Mouse (Mus musculus): ENCODE measurements around the gene Tns1.
"Not testable (repeated sequence)": the region's sequence is repeated elsewhere in the genome, so short reads cannot be mapped to it uniquely, and the experiment has no call there.

The Tns1 gene

DNA sequence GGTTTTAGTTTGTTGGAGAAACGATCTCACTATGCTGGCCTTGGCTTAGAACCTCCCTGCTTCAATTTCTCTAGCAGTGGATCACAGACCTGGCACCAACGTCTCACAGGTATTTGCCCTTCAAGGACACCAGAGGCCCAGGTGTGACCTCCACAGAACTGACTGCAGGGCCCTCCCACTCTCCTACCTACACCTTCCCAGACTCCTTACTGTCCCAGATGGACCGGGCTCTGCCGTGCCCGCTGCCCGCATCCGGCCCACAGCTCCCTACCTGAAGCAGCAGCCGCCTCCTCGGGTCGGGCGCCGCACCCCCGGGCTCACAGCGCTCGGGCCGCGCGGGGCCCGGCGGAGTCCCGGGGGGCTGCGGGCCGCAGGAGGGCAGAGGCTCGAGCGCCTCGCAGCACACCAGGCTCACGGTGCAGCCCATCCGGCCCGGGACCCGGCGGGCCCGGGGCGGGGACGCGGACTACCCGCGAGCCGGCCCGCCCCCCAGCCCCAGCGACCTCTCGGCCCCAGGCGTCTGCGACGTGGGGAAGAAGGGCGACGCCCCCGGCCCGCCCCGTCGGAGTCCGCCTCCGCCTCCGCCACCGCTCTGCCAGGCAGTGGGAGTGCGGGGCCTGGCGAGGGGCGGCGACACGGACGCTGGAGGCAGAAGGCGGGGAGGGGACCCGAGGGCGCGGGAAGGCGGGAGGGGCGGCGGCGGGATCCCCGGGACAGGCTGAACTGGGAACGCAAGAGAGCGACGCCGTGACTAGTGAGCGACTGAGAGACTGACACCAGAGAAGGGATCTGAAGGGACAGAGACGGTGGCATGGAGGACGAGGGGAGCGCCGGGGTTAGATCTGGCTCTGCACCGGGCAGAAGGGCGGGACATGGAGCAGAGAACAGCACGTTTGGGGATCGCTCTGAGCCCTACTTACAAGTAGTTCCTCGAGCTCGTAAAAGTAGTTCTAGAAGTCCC lies at the start of gene Tns1:
Gene Tns1 (minus strand): TSS at position 429 of the 961 bp plus-strand sequence.
- peak; percentile 5 to 21 for DNase-seq (ENCODE audit: low spot score in 2 of 2)

DNA sequence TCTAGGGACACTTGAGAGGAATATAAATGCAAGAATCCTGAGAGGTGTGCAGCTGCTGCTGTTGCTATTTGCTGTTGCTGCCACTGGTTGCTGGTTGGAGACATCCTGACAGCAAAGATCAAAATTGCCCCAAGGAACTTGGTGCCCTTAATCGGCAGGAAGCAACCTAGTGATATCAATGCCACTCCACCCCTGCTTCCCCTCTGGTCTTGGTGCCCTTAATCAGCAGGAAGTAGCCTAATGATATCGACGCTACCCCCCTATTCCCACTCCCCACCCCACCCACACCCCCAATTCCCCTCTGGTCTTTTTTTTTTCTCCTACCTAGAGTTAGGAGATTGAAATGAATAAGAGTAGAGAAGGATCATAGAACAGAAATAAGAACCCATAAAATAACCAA lies 48.5 kb upstream of the Tns1 start:
- DNase-seq (ENCODE audit: low spot score in 2 of 2), result no peak

DNA sequence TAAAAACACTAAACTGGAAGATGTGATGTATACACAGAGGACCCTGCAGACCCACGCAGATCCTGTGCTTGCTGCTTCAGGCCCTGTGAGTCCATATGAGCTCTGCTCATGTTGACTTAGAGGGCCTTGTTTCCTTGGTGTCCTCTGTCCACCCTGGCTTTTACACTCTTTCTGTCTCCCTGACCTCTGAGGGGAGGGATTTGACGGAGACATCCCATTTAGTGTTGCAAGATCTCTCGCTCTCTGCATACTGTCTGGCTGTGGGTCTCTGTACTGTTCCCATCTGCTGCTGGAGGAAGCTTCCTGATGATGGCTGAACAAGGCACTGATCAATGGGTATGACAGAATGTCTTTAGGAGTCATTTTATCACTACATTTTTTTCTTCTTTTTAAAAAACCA lies 45.5 kb upstream of the Tns1 start:
- no peak for DNase-seq (ENCODE audit: low spot score in 2 of 2)

DNA sequence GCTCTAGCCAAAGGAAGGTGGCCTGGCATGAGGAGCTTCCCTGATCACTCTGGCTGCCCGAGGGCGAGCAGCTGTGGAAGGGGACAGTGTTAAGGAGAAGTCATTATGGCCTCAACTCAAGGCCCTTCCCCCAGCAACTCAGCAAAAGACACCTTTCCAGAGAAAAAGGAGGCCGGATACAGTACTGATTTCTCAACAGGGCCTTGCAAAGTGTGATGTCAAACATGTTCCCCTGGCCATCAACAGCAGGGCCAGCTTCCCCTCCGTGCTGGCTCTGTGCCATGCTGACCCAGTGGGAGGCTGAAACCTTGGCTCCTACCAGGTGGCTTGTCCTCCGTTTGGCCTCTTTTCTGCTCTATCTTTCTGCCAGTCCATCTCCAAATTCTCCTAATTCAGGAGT lies 42.9 kb upstream of the Tns1 start:
- DNase-seq (ENCODE audit: low spot score in 2 of 2), result no peak

DNA sequence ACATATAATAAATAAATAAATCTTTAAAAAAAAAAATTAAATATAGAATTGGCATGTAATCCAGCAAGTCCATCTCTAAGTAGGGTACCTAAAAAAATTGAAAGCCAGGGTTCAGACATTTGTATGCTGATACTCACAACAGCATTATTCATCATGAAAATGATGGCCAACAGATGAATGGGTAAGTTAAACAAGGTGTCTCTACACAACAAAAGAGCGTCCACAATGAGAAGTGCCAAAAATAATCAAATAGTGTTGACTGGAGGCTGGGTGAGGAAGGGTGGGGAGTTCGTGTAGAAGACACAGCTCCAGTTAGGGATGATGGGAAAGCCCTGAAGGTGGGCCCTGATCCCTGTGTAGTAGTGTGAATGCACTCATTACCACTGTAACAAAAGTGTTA lies 35.8 kb upstream of the Tns1 start:
- no peak for DNase-seq (ENCODE audit: low spot score in 2 of 2)

GRCm38 (mm10) chr1:74159613-74160012 lies 35.4 kb upstream of the Tns1 start:
- not testable (repeated sequence) for DNase-seq (ENCODE audit: low spot score in 2 of 2)

DNA sequence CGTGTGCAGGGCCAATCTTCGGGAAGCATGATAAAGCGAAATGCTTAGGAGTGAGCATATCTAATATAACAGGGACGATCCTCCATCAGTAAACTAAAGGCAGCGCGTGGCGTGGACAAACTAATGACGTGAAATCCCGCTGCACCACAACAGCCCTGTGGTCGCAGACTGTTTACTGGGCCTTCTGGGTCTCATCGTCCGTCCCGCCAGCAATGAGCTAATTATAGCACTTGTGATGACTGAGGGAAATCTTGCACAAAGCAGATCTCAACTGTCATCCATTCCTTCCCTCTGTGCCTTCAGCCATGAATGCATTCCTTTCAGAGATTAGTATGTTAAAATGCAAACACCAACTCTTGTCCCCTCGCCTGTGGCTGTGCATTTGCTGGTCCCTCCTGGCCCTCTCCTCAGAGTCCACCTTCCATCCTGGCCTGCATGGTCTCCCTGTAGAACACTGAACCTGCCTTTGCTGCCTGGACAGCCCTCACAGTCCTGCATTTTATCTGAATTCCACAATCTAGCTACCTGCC lies 32.2 kb upstream of the Tns1 start:
- no peak for DNase-seq (ENCODE audit: low spot score in 2 of 2)

- no peak for DNase-seq (ENCODE audit: low spot score in 2 of 2)
Measured at GRCm38 (mm10) chr1:74155435-74156012, 31.3 kb upstream of the Tns1 start.

GRCm38 (mm10) chr1:74153461-74154184 lies 29.4 kb upstream of the Tns1 start, which contains the start of gene Cxcr2:
Cxcr2 (plus strand) TSS chr1:74153989.
- no peak for DNase-seq (ENCODE audit: low spot score in 2 of 2)

GRCm38 (mm10) chr1:74151091-74151490 lies 26.8 kb upstream of the Tns1 start:
- no peak for DNase-seq (ENCODE audit: low spot score in 2 of 2)

DNA sequence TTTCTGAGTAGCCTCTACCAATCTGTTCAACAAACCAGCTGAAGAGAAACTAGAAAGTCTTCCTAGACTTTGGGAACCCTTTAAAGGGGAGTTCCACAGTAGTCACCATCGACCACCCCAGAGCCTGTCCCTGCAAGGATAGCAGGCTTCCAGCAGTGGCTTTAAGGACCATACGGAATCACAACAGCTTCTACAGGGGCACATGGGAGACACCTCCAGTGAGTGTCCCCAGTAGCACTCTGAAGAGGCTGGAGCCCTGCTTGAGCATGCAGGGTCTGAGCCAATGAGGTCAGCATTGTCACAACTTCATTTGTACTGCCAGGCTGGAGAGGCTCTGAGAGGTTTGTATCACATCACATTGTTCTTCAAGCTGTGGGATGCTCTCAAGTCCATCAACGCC lies 25.9 kb upstream of the Tns1 start:
- DNase-seq (ENCODE audit: low spot score in 2 of 2), result no peak

DNA sequence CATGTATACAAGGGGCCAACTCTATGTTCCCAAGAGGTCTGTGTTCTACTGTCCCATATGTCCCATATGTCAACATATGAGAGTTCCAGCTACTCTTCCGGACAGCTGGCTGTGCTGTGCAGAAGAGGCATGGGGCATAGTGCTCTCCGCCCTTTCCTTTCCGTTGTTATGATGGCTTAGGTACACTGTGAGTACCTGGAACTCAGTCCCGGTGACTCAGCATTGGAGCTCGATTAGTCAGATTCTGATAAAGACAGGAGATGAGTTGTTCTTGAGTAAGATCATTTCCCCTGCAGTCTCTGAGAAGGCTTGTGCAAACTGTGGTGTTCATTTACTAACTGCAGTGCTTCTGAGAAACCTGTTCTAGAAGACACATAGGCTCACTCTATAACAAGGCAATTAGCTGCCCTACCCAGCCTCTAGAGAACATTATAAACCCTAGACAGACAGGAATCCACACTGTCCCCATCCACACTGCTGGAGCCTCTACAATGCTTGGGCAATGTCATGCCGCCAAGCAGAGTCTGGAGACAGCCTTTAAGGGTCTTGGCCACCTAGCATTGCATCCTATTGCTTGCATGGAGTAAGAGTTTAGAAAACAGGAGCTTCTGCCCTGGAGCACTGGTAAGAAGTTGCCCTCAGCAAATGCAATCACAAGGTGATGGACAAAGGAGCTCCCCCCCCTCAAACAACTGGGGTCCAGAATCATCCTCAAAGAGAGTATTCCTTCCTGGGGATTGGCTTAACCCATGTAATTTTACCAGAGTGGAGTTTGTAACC lies 25.0 kb upstream of the Tns1 start:
- DNase-seq (ENCODE audit: low spot score in 2 of 2), result no peak

GRCm38 (mm10) chr1:74141781-74142180 lies 17.5 kb upstream of the Tns1 start:
- DNase-seq (ENCODE audit: low spot score in 2 of 2), result no peak

- DNase-seq (ENCODE audit: low spot score in 2 of 2), result no peak
Measured at GRCm38 (mm10) chr1:74139415-74139814, 15.2 kb upstream of the Tns1 start.

GRCm38 (mm10) chr1:74135326-74135950 lies 11.2 kb upstream of the Tns1 start:
- no peak for DNase-seq (ENCODE audit: low spot score in 2 of 2)

DNA sequence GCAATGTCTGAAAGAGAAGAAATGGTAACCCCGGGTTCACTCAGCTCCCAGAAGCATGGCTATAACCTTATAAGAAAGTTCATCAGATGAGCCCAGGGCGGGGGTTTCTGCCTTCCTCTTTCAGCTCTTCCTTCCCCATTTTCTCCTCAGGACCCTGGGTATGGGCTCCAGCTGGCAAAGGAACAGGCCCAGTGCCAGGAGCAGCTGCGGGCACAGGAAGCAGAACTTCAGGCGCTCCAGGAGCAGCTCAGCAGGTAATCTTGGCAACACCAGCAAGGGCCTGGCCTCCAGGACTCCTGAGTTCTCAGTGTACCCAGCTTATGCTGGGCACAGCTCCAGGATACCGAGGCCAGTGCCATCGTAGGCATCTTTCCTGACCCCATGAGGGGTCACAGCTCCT lies 9.7 kb upstream of the Tns1 start:
- DNase-seq (ENCODE audit: low spot score in 2 of 2), result no peak

DNA sequence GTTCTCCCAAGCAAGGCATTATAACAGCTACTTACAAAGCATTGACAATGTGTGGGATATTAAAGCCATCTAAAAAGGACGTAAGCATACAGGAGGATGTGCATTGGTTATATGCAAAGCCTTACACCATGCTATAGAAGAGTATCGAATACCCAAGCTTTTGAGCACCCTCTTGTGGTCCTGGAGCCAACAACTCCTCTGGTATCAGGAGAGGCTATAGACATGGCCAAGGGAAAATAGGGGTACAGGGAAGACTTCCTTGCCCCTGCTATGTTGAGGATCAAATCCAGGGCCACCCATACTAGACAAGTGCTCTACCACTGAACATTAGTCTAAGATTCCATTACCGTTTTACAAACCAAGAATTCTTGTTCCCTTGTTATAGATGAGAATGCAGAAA lies 7.8 kb upstream of the Tns1 start:
- DNase-seq (ENCODE audit: low spot score in 2 of 2), result no peak

GRCm38 (mm10) chr1:74130883-74131659 lies 6.8 kb upstream of the Tns1 start:
- no peak for DNase-seq (ENCODE audit: low spot score in 2 of 2)

DNA sequence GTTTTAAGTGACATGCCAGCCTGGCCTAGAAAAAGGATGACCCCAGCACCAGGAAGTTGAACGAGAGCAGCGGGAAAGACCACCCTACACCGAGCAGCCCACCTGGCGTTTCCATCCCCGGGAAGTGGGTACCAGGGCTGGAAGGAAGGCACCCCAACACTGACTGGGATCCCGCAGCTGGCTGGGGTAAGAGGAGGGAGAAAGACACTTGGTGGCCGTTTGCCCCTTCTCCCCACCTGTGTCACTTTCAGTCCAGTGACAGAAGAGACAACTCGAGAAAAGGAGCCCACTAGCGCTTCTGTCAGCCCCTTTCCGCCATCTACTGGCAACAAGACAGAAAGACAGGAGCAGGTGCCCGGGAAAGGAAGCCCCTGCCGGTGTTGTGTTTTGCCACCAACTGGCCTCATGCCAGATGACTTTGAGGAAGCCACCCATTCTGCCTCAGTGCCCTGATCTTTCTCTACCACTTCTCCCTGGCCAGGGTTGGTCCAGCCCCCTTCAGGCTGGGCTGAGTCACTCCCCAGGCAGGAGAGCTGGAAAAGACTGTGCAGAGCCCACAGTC lies 823 bp upstream of the Tns1 start, which contains the start of gene Rufy4:
Gene Rufy4 (plus strand): TSS at position 551 of the 562 bp plus-strand sequence.
- DNase-seq (ENCODE audit: low spot score in 2 of 2), result peak; percentile 64 to 83

DNA sequence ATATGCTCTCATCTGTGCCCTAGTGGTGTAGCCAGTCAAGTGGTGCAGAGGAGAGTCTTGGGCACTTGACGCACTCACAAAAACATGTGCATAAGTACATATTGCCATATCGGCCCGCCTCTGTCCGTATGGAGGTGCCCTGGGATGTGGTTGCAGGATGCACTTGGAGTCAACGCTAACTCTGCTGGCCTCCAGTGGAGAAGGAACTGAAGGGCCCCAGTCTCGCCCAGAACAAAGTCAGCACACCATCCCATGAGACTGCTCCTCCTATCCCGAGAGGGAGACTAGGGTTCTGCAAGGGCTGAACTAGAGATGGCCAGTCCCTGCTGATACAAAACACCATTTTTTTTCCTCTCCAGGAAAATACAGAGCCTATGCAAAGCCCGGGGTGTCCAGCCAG lies 1.0 kb downstream of the Tns1 start:
- no peak for DNase-seq (ENCODE audit: low spot score in 2 of 2)
